Mouse (Mus musculus) limb, embryonic 14.5 days (tissue): ENCODE measurements at regions not wholly inside any gene's neighbourhood (a gene's known extent, or its start where the extent isn't known, plus 50 kb on each side); places are given as distances from the start of the nearest gene placed in this dataset.

Experiments
- ATAC-seq: fragments of 200-750 bp; cut with Nextera tagmentation; 2 replicates; pipeline ENCODE4 v1.8.0; 2017; ENCODE audit warnings: low read depth, moderate number of reproducible peaks, moderate TSS enrichment; ENCODE audit not compliant: low FRiP score
- DNase-seq: peaks from one replicate; pipeline ENCODE4 v3.0.0-alpha.2; 2015; ENCODE audit warnings: low spot score
- H3K27ac ChIP-seq: fragments of 300-500 bp; sonication (generic); replicated peaks from 2 replicates; pipeline ENCODE4 v1.5.1; 2014; ENCODE audit warnings: low read depth, mild to moderate bottlenecking, low read length, moderate library complexity, mixed read lengths
- H3K27me3 ChIP-seq: fragments of 300-500 bp; sonication (generic); 2 replicates; pipeline ENCODE4 v1.6.1; 2014; ENCODE audit warnings: low read length, mixed read lengths; ENCODE audit not compliant: control insufficient read depth, insufficient read depth
- H3K36me3 ChIP-seq: fragments of 300-500 bp; sonication (generic); 2 replicates; pipeline ENCODE4 v1.6.1; 2014; ENCODE audit warnings: mild to moderate bottlenecking, low read length, moderate library complexity, mixed read lengths; ENCODE audit not compliant: control insufficient read depth, insufficient read depth
- H3K4me1 ChIP-seq: fragments of 300-500 bp; sonication (generic); 2 replicates; pipeline ENCODE4 v1.6.1; 2014; ENCODE audit warnings: antibody characterized with exemption, low read length, mixed read lengths; ENCODE audit not compliant: control insufficient read depth, insufficient read depth
- H3K4me2 ChIP-seq: fragments of 300-500 bp; sonication (generic); replicated peaks from 2 replicates; pipeline ENCODE4 v1.6.1; 2014; ENCODE audit warnings: low read depth, mild to moderate bottlenecking, low read length, moderate library complexity; ENCODE audit not compliant: severe bottlenecking
- H3K4me3 ChIP-seq: fragments of 300-500 bp; sonication (generic); replicated peaks from 2 replicates; pipeline ENCODE4 v1.5.1; 2014; ENCODE audit warnings: low read length
- H3K9ac ChIP-seq: fragments of 300-500 bp; sonication (generic); 2 replicates; pipeline ENCODE4 v1.6.1; 2014; ENCODE audit warnings: mild to moderate bottlenecking, low read depth, low read length, moderate library complexity; ENCODE audit not compliant: severe bottlenecking
- H3K9me3 ChIP-seq: fragments of 300-500 bp; sonication (generic); 2 replicates; pipeline ENCODE4 v1.6.1; 2016; ENCODE audit warnings: low read length; ENCODE audit not compliant: control insufficient read depth
- POLR2A ChIP-seq: fragments of 200-500 bp; IDR thresholded peaks from 2 replicates; pipeline ENCODE4 v1.8.0; 2012; ENCODE audit warnings: inconsistent platforms, mild to moderate bottlenecking, moderate library complexity, borderline replicate concordance; ENCODE audit not compliant: insufficient read depth, insufficient read length; ENCODE audit errors: extremely low read depth
- WGBS: fragments of 180-500 bp; shearing (Covaris S2); extraction: QIAGEN DNeasy Blood & Tissue Kit; methylation state at CpG from one replicate; pipeline ENCODE4 v1.1.7; 2014; 5-methylcytosine and 5-hydroxymethylcytosine counted together

DNA sequence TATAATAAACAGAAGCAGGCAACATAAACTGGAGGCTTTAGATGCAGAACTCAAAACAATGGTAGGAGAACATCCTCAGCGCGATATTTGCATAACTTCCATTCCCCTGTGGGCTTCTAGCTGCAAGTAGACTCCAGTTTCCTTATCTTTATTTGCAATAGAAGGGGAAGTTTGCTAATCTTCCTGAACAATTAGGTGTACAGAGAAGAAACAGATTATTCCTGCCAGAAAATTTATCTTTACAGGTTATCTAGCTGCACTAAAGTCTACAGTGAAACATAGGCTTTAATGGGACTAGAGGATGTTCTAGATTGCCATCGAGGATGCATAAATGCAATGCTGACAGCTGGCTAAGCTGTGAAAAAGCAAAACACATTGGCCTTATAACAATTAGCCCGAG is 1544.0 kb downstream of the Efna5 start:
- Histone ChIP-seq H3K9ac (no peak overlapping the region), H3K27me3 (no peaks in the 10 kb centered on the region), H3K36me3 (no peaks in the 10 kb centered on the region), H3K27ac (no peak overlapping the region), H3K4me3 (no peak overlapping the region), H3K4me2 (no peak overlapping the region), H3K4me1 (no peaks in the 10 kb centered on the region), H3K9me3 (no peaks in the 10 kb centered on the region)
- WGBS = 82% methylated on average over 4 of the region's 4 CpGs
- no peak for TF ChIP-seq POLR2A
- no peak for DNase-seq
- no peak for ATAC-seq

DNA sequence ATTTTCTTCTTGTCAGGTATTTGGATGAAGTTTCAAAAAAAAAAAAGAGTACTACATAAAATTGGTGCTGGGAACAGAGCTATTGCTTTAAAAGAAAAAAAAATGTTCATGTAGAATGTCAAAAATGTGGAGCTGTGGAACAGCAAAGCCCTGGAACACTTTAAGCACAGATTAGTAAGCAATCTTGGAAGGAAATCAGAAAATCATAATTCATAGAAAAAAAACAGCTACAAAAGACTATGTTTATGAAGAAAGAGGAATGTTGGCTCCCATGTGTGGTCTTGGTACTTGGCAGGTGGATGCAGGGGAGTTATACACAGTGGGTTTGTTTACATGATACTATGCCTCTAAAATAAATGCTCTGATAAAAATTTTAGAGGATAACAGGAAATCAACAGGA is 1555.7 kb downstream of the Efna5 start:
- Histone ChIP-seq H3K36me3 (no peaks in the 10 kb centered on the region), H3K4me2 (no peak overlapping the region), H3K9ac (no peak overlapping the region), H3K4me1 (no peaks in the 10 kb centered on the region), H3K27ac (no peak overlapping the region), H3K27me3 (no peaks in the 10 kb centered on the region), H3K9me3 (no peaks in the 10 kb centered on the region), H3K4me3 (no peak overlapping the region)
- TF ChIP-seq POLR2A = no peak
- no peak for ATAC-seq
- peak; percentile 24 for DNase-seq

DNA sequence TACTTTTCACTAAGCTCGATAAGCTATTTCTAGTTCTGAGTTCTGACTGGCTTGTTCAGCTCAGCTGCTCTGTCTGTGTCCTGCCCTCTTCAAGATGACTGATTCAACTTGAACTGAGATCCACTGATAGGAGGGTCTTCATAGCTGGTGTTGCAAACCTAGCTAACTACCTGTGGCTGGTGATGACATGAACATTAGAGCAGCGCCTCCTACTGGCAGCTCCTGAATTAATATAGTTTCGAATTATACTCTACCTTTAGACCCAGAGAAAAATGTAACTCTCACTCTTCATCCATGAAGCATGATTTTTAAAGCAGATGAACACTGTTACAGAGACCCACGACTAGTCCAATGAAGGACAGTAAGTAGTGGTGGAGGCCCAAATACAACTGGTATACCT is 1560.3 kb downstream of the Efna5 start:
- H3K9me3 ChIP-seq = no peaks in the 10 kb centered on the region
- no peak overlapping the region for H3K9ac ChIP-seq
- H3K36me3 ChIP-seq = no peaks in the 10 kb centered on the region
- no peaks in the 10 kb centered on the region for H3K27me3 ChIP-seq
- no peak overlapping the region for H3K27ac ChIP-seq
- H3K4me1 ChIP-seq = no peaks in the 10 kb centered on the region
- no peak overlapping the region for H3K4me3 ChIP-seq
- WGBS = 63% methylated on average over 4 of the region's 4 CpGs
- no peak for ATAC-seq
- no peak overlapping the region for H3K4me2 ChIP-seq
- DNase-seq = no peak
- TF ChIP-seq POLR2A = no peak

DNA sequence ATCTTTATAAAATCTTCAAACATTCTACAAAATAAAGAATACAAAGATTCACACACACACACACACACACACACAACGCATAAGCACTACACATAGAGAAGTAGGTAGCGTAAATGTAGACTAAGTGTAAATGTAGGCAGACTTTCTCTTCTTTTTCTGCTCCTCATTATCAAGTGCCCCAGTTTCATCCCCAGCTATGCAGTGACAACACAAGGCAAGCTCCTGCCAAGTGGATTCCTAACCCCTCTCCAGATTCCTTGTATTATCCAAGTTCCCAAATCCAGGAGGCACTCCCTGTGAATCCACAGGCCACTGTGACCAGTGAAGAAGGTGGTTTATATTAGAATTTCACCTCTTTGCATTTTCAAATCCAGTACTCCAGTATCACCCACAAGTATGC is 1567.7 kb downstream of the Efna5 start:
- Histone ChIP-seq H3K9ac (no peak overlapping the region), H3K9me3 (no peaks in the 10 kb centered on the region), H3K27ac (no peak overlapping the region), H3K27me3 (no peaks in the 10 kb centered on the region), H3K36me3 (no peaks in the 10 kb centered on the region), H3K4me3 (no peak overlapping the region), H3K4me1 (no peaks in the 10 kb centered on the region), H3K4me2 (no peak overlapping the region)
- TF ChIP-seq POLR2A = no peak
- WGBS = 94% methylated on average over 2 of the region's 2 CpGs
- ATAC-seq (no peak), DNase-seq (no peak)

DNA sequence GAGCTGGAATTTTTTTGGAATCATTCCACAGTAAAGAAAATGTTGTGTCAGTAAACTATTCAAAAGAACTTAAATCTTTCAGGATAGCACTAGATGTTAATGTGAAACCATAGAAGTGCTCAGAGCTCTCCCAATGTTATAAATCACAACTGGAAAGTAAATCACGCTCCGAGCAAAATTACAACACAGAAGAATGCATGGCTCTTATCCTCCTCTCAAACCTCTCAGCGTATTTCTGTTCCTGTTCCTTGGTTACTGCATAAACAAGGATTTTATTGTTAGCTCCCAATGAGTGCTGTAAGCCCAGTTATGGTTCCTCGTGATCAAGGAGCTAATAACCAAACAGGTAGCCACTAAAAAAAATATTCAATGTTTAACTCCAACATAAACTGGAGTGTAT is 1569.9 kb downstream of the Efna5 start:
- ATAC-seq = no peak
- no peak overlapping the region for H3K4me3 ChIP-seq
- H3K9me3 ChIP-seq = no peaks in the 10 kb centered on the region
- no peak for TF ChIP-seq POLR2A
- H3K27ac ChIP-seq = no peak overlapping the region
- 41% methylated on average over 4 of the region's 4 CpGs for WGBS
- H3K4me1 ChIP-seq = no peaks in the 10 kb centered on the region
- no peak for DNase-seq
- no peak overlapping the region for H3K4me2 ChIP-seq
- no peak overlapping the region for H3K9ac ChIP-seq
- no peaks in the 10 kb centered on the region for H3K36me3 ChIP-seq
- no peaks in the 10 kb centered on the region for H3K27me3 ChIP-seq

DNA sequence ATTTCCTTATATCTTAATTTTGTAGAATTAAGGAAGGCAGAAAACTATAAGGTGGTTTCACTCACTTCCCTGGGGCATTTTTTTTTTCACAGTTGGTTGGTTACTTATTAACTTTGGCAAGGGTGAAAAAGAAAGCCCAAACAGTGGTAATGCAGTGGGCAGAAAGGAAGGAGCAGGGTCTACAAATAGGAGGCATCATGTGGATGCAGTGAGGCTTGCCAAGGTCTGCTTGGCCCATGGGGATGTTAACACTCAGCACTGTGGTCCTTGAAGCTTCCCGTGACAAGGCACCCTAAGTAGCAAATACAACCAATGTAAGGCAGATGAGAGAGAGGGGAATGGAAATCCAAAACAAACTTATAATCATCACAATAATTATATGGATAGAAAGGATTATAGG is 1577.5 kb downstream of the Efna5 start:
- Histone ChIP-seq H3K9ac (no peak overlapping the region), H3K27me3 (no peaks in the 10 kb centered on the region), H3K4me3 (no peak overlapping the region), H3K9me3 (no peaks in the 10 kb centered on the region), H3K4me2 (no peak overlapping the region), H3K4me1 (no peaks in the 10 kb centered on the region), H3K36me3 (no peaks in the 10 kb centered on the region), H3K27ac (no peak overlapping the region)
- no peak for ATAC-seq
- no peak for DNase-seq
- TF ChIP-seq POLR2A = no peak
- 89% methylated on average over 1 of the region's 1 CpGs for WGBS
